Mouse (Mus musculus) megakaryocyte, embryonic 14.5 days (primary cell): Measurements from ENCODE around the gene Agpat3. TPM values are rescaled to one million over a fixed set of nuclear protein-coding genes. Genes with fewer than 3 reads are reported as not detected.
"Not testable (repeated sequence)": the region's sequence is repeated elsewhere in the genome, so short reads cannot be mapped to it uniquely, and the experiment has no call there.

ENCODE experiments used
- H3K27me3 ChIP-seq: replicated peaks from 2 replicates; pipeline ENCODE3; 2012; ENCODE audit warnings: inconsistent platforms
- H3K36me3 ChIP-seq: replicated peaks from 2 replicates; pipeline ENCODE3; 2012; ENCODE audit warnings: low read length, inconsistent platforms, mixed read lengths
- H3K4me1 ChIP-seq: 2 replicates; pipeline ENCODE4 v1.6.1; 2012; ENCODE audit warnings: inconsistent platforms
- H3K4me3 ChIP-seq: replicated peaks from 2 replicates; pipeline ENCODE3; 2012; ENCODE audit warnings: moderate library complexity, mild to moderate bottlenecking, inconsistent platforms
- H3K9me3 ChIP-seq: 2 replicates; pipeline ENCODE4 v1.6.1; 2012; ENCODE audit warnings: inconsistent platforms
- FLI1 ChIP-seq: IDR thresholded peaks from 2 replicates; pipeline ENCODE4 v1.6.1; 2012; ENCODE audit warnings: low read length, inconsistent platforms, mixed read lengths
- GATA1 ChIP-seq: IDR thresholded peaks from 3 replicates; pipeline ENCODE4 v1.6.1; 2012; ENCODE audit warnings: mixed read lengths, low read length, inconsistent platforms, borderline replicate concordance
- polyA plus RNA-seq: library from polyadenylated mRNA; stranded (reverse); fragments of >175 nt; gene quantifications from 2 replicates; pipeline ENCODE4 v1.2.3, GENCODE M21; 2012; ENCODE audit warnings: low replicate concordance; ENCODE audit not compliant: insufficient read depth

The Agpat3 gene
- polyA plus RNA-seq, 1 experiment = 205 TPM

GRCm38 (mm10) chr10:78363366-78363765 is 11.1 kb upstream of the Agpat3 start:
- Histone ChIP-seq H3K36me3 (no peaks in the 10 kb centered on the region), H3K4me3 (no peak overlapping the region), H3K27me3 (no peaks in the 10 kb centered on the region), H3K9me3 (0 out of 2 replicates have a peak, but pooled peaks cover 6% of the 10 kb centered on the region), H3K4me1 (peaks cover 83% of the 10 kb centered on the region)
- TF ChIP-seq GATA1 (no peak), FLI1 (no peak)

- Histone ChIP-seq H3K9me3 (0 out of 2 replicates have a peak, but pooled peaks cover 6% of the 10 kb centered on the region), H3K4me3 (no peak overlapping the region), H3K27me3 (no peaks in the 10 kb centered on the region), H3K36me3 (no peaks in the 10 kb centered on the region), H3K4me1 (peaks cover 82% of the 10 kb centered on the region)
- TF ChIP-seq FLI1 = no peak
- TF ChIP-seq GATA1 = no peak
Observed at GRCm38 (mm10) chr10:78361951-78362350, 9.7 kb upstream of the Agpat3 start.

GRCm38 (mm10) chr10:78360290-78360711 is 8.0 kb upstream of the Agpat3 start:
- peaks cover 2% of the 10 kb centered on the region for H3K36me3 ChIP-seq
- TF ChIP-seq GATA1 = no peak
- TF ChIP-seq FLI1 = no peak
- no peaks in the 10 kb centered on the region for H3K27me3 ChIP-seq
- H3K4me3 ChIP-seq = no peak overlapping the region
- H3K4me1 ChIP-seq = peaks cover 82% of the 10 kb centered on the region
- 0 out of 2 replicates have a peak, but pooled peaks cover 6% of the 10 kb centered on the region for H3K9me3 ChIP-seq

DNA sequence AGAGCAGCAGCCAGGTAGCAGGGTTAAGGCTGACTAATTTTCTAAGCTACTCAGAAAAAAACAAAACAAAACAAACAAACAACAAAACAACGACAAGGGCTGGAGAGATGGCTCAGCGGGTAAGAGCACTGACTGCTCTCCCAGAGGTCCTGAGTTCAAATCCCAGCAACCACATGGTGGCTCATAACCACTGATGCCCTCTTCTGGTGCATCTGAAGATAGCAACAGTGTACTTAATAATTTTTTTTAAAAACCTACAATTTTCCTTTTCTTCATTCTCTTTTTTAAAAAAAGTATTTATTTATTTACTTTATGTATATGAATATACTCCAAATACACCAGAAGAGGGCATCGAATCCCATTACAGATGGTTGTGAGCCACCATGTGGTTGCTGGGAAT is 6.7 kb upstream of the Agpat3 start:
- H3K4me3 ChIP-seq, H3K36me3 ChIP-seq, H3K27me3 ChIP-seq, H3K9me3 ChIP-seq: not testable (repeated sequence)
- H3K4me1 ChIP-seq = peaks cover 83% of the 10 kb centered on the region

GRCm38 (mm10) chr10:78358266-78358665 is 6.0 kb upstream of the Agpat3 start:
- no peak overlapping the region for H3K4me3 ChIP-seq
- no peak for TF ChIP-seq FLI1
- TF ChIP-seq GATA1 = no peak
- H3K36me3 ChIP-seq = peaks cover 2% of the 10 kb centered on the region
- H3K27me3 ChIP-seq = no peaks in the 10 kb centered on the region
- H3K9me3 ChIP-seq = 0 out of 2 replicates have a peak, but pooled peaks cover 4% of the 10 kb centered on the region
- H3K4me1 ChIP-seq = peaks cover 83% of the 10 kb centered on the region

DNA sequence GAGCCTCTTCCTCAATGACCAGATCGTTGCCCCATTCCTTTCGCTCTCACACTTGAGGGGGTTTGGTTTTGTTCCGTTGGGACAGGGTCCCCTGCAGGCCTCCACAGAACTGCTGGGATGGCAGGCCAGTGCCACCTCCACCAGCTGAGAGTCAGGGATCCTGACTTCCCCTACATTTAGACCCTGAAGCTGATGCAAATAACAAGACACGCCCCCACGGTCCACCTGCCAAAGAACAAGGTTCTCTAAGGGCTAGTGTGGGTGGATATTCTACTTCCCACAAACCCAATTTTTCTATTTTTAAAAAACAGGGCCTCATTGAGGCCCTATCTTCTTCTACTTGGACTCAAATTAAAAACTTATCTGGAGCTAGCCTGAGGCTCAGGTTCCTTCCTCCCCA is 5.5 kb upstream of the Agpat3 start:
- TF ChIP-seq GATA1 = no peak
- no peak for TF ChIP-seq FLI1
- H3K36me3 ChIP-seq = peaks cover 2% of the 10 kb centered on the region
- peaks cover 83% of the 10 kb centered on the region for H3K4me1 ChIP-seq
- no peaks in the 10 kb centered on the region for H3K9me3 ChIP-seq
- H3K27me3 ChIP-seq = no peaks in the 10 kb centered on the region
- peak overlapping the region; percentile 74 for H3K4me3 ChIP-seq

GRCm38 (mm10) chr10:78355931-78356593 is 3.8 kb upstream of the Agpat3 start:
- H3K9me3 ChIP-seq = no peaks in the 10 kb centered on the region
- TF ChIP-seq FLI1 = no peak
- TF ChIP-seq GATA1 = no peak
- H3K4me1 ChIP-seq = peaks cover 77% of the 10 kb centered on the region
- no peak overlapping the region for H3K4me3 ChIP-seq
- H3K36me3 ChIP-seq = peaks cover 2% of the 10 kb centered on the region
- no peaks in the 10 kb centered on the region for H3K27me3 ChIP-seq

GRCm38 (mm10) chr10:78353196-78353595 is 907 bp upstream of the Agpat3 start:
- Histone ChIP-seq H3K9me3 (no peaks in the 10 kb centered on the region), H3K4me1 (peaks cover 86% of the 10 kb centered on the region), H3K27me3 (peaks cover 3% of the 10 kb centered on the region), H3K36me3 (peaks cover 20% of the 10 kb centered on the region), H3K4me3 (peak overlapping the region; percentile 78)
- TF ChIP-seq FLI1 (no peak), GATA1 (no peak)

- peak overlapping the region; percentile 93 for H3K4me3 ChIP-seq
- peaks cover 86% of the 10 kb centered on the region for H3K4me1 ChIP-seq
- H3K27me3 ChIP-seq = peaks cover 3% of the 10 kb centered on the region
- H3K36me3 ChIP-seq = peaks cover 26% of the 10 kb centered on the region
- TF ChIP-seq FLI1 (no peak), GATA1 (no peak)
- no peaks in the 10 kb centered on the region for H3K9me3 ChIP-seq
Observed at GRCm38 (mm10) chr10:78352666-78353030, 359 bp upstream of the Agpat3 start.

DNA sequence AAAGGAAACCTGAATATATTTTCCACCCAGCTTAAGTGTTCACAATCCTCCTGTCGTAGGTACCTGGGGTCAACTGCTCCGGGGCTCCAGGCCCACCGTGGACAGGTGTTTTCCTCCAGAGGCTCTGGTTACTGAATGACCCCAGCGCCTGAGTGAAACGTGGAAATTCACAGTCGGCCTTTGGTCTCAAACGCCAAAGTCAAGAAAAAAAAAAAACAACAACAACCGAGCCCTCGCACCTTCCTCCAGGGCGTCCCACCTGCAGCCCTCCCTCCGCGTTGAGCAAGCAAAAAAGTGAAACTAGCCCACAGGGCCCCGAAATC is 764 bp downstream of the Agpat3 start:
- Histone ChIP-seq H3K27me3 (peaks cover 5% of the 10 kb centered on the region), H3K36me3 (peaks cover 32% of the 10 kb centered on the region), H3K4me3 (peak overlapping the region; percentile 93), H3K9me3 (no peaks in the 10 kb centered on the region), H3K4me1 (peaks cover 88% of the 10 kb centered on the region)
- TF ChIP-seq GATA1 = no peak
- TF ChIP-seq FLI1 = no peak
